Mouse (Mus musculus) retina, postnatal 7 days (tissue): ENCODE measurements around the gene Tpt1.
A peak's percentile ranks its signal among the peaks of the same experiment; 100 is the strongest.
"Not testable (repeated sequence)": the region's sequence is repeated elsewhere in the genome, so short reads cannot be mapped to it uniquely, and the experiment has no call there.

Source experiments
- DNase-seq: peaks from one replicate; pipeline ENCODE4 v3.0.0-alpha.2; 2012; ENCODE audit warnings: low read depth, low spot score

Tpt1 gene

DNA sequence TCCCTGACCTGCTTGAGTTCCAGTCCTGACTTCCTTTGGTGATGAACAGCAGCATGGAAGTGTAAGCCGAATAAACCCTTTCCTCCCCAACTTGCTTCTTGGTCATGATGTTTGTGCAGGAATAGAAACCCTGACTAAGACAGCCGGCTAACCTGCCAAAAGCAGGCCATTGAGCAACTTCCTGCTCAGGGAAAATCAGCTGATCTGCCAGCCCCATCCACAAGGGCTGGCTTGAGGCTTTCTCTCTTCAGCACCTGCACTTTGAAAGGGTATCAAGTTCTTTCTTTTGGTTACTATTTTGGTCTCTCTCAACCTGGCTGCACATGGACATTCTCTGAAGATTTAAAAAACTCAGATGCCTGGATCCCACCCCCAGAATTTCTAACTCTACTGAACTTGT, 3.1 kb upstream of the Tpt1 start:
- not testable (repeated sequence) for DNase-seq

DNA sequence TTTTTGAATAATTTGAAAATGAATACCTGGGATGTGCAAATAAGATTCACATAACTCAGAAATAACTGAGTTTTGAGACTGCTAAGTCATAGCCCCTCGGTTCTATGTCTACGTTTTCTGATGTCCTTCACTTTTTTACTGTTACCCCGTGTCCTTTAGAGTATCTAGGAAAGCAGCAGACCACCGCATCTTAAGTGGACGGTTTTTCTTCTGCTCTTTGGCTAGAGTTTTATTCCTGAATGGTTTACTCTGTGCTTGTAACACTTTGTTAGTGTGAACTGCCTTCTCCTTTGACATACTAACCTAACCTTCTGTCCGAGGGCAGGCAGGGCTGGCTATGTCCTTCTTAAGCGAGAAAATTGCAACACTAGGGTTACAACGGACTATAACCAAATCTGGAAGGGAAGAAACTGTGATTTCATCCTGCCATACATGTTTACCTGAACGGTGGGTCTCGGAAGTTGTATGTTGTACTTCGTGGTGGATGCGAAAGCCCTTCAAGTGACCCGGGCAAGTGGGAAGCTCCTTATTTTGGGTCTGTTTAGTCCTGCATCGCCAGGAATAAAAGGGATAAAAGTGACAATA, 690 bp upstream of the Tpt1 start:
- DNase-seq, result no peak

DNA sequence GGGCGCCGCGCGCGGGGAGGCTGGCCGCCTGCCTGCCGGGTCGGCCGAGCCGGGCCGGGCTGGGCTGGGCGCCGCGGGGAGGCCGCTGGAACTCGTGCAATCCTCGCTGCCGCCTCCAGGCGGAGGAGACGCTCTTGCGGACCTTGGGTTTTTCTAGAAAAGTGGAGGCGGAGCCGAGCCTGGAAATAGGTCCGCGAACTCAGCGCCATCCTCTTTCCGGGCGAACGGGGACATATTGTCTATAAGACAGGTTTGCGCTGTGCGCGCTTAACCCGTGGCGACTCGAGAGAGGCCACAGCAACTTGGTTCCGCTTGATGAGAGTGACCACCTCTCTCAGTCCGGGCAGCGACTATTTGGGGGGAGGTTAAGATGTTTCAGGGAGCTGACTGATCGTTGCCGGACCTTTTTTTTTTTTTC, 814 bp downstream of the Tpt1 start:
- peak; percentile 79 for DNase-seq

DNA sequence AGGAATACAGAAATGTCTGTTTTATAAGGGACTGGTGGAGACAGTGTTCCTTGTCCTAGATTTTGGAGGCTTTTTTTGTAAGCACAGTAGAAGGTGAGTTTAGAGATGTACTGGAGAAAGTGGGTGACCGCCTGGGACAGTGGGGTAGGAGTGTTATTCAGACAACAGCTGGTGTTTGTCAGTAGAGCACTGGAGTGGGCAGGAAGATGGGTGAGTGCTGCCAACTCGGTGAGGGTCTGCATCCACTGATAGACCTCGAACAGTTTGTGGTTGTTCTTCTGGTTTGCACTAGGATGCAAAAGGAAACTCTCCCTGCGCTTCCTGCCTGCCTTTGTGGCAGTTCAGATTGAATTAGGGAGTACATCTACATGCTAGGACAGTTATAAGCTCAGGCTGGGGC, 2.8 kb downstream of the Tpt1 start:
- DNase-seq, result no peak

GRCm38 (mm10) chr14:75848482-75848881, 3.6 kb downstream of the Tpt1 start:
- no peak for DNase-seq

DNA sequence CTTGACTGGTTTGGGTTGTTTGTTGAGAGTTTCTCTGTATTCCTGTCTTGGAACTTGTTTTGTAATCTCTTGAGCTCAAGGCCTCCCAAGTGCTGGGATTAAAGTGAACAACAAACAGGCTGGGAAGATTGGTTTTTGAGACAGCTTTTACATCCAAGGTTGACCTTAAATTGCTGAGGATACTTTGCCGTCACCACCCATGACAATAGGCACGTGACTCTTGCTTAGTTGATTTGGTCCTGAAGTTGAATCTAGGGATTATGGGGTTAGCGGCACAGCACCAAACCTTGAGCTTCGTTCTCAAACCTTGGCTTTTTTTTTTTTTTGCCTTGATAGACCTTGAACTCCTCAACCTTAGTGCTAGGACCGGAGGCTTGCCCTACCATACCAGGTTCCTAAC, 4.3 kb downstream of the Tpt1 start:
- no peak for DNase-seq

- DNase-seq, result no peak
These were observed 5.1 kb downstream of the Tpt1 start for GRCm38 (mm10) chr14:75849842-75850568.

DNA sequence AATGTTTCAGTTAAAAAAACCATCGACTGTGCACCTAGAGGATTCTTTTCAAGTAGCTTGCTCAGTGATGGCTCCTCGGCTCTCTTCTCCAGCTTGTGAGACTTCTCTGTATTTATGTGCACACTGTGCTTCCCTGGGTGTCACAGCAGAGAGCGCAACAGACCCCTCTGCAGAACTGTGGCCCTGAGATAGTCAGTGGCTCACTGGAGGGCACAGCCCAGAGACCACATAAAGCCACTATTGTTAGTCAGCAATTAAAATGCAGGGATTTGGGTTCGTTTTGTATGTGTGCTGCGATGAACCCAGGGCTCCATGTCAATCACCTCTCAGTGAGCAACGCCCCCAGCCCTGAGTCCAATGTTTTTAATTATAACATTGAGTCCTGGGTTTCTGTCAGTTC, 5.9 kb downstream of the Tpt1 start:
- no peak for DNase-seq

DNA sequence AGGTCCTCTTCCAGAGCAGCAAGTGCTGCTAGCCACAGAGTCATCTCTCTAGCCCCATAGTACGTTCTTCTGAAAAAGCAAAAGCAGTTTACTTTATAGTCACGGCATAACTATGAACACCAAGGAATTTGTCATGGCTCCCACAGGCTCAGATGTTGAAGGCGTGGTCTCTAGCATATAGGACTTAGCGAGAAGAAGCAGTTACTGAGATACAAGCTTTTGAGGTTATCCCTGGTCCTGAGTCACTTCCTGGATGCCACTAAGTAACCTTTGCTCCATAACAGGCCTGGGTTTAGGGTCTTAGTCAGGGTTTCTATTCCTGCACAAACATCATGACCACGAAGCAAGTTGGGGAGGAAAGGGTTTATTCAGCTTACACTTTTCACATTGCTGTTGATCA, 7.1 kb downstream of the Tpt1 start:
- DNase-seq, result no peak

- DNase-seq, result no peak
These were observed 10.5 kb downstream of the Tpt1 start for GRCm38 (mm10) chr14:75855263-75855992.

DNA sequence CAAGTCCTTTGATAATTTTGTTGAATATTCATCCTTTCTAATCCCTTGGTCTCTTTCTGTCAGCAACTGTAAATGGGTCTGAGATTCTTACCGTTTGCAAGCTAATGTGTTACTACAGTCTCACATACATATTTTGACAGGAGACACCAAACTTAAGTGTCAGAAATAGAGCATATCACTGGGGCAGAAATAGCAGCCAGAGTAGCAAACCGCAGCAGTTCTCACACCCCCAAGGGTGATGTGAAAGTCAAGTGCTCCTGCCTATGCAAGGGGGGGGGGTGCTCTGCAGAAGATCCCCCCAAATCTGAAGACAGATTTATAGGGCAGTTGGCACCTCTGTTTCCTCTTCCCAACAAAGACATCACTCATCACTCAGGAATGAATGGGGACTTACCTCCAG, 13.3 kb downstream of the Tpt1 start:
- no peak for DNase-seq

DNA sequence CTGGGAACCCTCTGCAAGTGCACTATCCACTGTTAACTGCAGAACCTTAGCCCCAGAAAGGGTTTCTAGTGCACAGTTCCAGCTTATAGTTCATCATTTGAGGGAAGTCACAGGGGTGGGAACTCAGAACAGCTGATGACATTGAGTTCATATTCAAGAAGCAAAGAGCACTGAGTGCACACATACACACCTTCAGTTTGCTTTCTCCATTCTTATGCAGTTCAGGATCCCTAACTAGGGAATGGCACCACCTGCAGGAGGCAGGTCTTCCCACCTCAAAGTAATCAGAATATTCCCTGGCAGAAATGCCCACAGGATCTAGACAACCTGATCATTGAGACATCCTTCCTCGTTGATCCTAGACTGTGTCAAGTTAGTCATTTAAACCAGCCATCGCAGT, 14.7 kb downstream of the Tpt1 start:
- no peak for DNase-seq

- no peak for DNase-seq
These were observed 17.8 kb downstream of the Tpt1 start for GRCm38 (mm10) chr14:75862701-75863100.

- DNase-seq, result no peak
These were observed 18.9 kb downstream of the Tpt1 start for GRCm38 (mm10) chr14:75863549-75864409.

DNA sequence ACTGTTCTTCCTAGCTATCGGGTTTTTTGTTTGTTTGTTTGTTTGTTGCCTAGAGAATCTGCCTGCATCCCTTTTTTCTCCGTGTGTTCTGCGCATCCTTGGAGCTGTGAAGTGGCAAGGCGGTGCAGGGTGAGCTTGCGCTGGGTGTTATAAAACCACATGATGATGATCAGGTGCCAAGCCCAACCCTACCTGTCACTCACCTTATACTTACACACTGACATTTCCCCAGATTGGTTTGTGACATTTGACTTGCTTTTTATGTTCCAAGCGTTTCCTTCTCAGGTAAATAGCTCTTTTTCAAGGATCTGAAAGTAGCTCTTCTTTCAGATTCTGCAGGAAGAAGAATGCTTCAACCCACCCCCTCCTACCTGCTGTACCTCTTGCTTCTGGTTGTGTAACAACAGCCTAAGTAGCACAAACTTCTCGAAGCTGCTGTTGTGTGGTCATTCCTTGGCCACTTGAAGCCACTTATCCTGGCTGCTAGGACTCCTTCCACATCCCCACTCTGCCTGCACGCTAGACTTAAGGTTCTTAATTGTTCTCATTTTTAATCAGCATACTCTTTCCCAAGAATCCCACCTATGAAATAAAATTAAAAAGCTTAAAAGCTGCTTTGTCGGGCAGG, 21.9 kb downstream of the Tpt1 start:
- DNase-seq, result no peak

DNA sequence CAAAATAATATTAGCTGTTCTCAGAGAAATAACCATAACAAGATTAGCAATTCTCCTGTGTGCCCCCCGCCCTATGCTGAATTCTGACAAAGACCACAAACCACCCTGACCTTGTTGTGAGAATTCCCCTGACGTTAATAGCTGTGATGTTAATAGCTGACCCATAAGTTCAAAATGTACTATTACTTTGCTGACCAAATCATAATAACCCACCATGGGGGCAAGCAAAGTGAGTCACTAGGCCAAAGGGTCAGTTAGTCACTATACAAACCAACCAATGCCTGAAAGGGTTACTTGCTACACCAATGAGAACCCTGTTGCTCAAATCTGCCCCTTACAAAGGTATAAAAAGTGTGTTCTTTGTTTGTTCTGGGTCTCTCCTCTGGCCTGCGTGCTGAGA, 23.1 kb downstream of the Tpt1 start:
- DNase-seq, result not testable (repeated sequence)

DNA sequence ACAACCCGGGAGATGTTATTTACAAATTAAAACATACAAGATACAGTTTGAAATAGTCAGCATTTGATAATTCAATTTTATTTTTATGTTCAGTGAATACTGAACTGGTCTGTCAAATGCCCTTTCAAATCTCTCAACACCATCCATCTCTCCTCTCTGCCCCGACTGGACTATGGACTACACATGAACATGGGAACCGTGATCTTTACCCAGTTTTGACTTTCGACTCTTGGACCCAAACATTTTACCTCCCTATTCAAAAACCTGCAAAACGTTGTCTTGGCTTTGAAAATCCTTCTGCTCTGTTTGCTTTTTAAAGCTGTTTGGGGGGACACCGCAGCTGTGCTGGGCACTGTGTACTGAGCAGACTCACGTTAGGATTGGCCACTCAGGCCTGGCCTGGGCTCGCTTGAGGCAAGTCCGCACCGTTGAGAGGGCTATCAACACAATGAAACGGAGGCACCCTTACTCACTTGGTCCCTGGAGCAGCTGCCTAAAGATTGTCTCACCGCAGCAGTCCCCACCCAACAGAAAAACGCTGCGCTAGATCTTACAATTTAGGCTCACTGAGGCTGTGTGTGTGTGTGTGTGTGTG, 25.0 kb downstream of the Tpt1 start:
- DNase-seq, result no peak

DNA sequence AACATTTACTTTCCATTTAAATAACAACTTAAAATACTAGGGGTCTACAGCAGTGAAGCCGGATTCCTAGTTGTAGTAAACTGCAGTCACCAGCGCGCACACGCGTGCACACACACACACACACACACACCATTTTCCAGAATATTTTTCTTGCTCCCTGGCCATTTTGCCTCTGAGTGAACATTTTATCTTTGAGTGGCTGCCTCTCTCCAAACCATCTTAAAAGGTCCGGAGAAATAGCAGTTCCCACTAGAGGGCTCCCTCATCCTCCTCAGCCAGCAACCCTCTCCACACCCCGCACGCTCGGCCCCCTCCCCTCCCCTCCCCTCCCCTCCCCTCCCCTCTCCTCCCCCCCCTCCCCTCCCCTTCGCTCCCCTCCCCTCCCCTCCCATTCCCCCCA, 25.7 kb downstream of the Tpt1 start:
- peak; percentile 51 for DNase-seq

DNA sequence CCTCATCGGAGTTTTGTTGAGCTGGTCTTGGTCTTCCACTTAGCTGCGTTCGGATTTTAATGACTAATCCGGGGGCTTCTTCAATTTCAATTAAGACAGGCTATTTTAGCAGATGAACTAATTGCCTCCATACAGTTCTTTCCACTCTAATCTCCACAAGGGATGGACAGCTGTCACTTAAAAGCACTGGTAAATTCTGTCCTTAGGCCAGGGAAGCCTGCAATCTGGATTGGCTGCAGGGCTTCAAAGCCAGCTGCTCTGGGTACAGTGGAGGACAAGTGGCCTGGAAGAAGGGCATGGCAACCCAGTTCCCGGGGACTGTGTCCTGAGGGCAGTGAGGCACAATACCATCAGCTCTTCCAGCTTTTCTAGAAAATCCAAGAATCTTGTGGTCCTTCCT, 26.2 kb downstream of the Tpt1 start:
- peak; percentile 51 for DNase-seq

- DNase-seq, result no peak
These were observed 26.9 kb downstream of the Tpt1 start for GRCm38 (mm10) chr14:75871750-75872149.

- DNase-seq, result no peak
These were observed 28.7 kb downstream of the Tpt1 start for GRCm38 (mm10) chr14:75873612-75874011.
